Mouse (Mus musculus) colon, adult 2 months (tissue): ENCODE data around the gene 1600002K03Rik. TPM values are rescaled to one million over a fixed set of nuclear protein-coding genes. Genes with fewer than 3 reads are reported as not detected.

Experiments
- polyA plus RNA-seq: library from polyadenylated mRNA; depleted of rRNA; stranded (reverse); fragments of >200 nt; gene quantifications from 2 replicates; pipeline ENCODE4 v1.2.3, GENCODE M21; 2012; rRNA removed

Gene 1600002K03Rik
- polyA plus RNA-seq, result 18.0 and 23.5 TPM in 2 replicates

DNA sequence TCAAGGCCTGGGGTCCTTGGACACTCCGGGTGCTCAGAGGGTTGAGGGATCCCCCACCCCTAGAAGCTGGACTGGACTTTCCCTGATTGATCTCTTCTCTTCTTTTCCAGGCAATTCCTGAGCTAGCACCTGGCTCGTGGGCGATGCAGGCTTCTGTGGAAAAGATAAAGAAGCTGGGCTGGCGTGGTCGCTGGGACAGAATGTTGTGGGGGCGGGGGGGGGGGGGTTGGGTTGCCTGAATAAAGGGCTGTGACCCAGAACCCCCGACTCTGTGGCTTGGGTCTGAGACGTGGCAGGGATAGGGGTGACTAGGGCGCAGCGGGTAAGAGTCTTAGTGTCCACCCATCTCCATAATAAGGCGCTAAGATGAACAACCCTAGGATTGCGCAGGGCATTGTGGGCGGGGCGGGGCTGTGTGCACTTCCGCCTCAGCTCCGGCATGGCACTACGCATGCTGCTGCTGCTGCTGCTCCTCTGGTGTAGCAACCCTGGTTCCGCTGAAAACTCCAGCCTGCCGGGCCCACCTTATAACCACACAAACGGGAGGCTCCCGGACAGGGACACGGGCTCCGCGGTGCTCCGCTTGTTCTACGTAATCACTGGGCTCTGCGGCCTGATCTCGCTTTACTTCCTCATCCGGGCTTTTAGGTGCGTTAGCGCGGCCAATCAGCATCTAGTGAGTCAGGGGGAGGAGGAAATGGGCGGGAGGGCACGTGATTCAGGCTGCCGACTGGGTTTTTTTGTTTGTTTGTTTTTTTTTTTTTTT lies at the start of gene 1600002K03Rik:
Gene 1600002K03Rik, plus strand, starts transcription at position 418 of the 766 bp plus-strand sequence.

GRCm38 (mm10) chr10:80138553-80139438 lies 33.9 kb upstream of the 1600002K03Rik start, which contains the start of gene Atp5d:
Atp5d (plus strand) TSS chr10:80138632.

DNA sequence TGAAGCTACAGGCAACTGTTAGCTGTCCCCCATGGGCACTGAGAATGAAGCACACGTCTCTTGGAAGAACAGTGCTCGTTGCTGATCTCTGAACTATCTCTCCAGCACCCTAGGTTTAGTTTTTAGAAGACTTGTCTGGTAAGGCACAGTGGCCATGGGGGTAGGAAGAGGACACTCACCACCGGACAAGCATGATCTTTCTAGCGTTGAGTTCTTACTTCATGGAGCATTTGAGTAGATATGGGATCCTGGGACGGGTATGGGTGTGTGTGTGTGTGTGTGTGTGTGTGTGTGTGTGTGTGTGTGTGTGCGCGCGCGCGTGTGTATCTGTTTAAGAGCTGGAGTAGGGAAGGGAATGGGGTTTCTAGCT lies 32.1 kb upstream of the 1600002K03Rik start, which contains the start of gene Cbarp:
Gene Cbarp, minus strand, starts transcription at position 170 of the 370 bp plus-strand sequence.

GRCm38 (mm10) chr10:80147719-80148601 lies 24.8 kb upstream of the 1600002K03Rik start, which contains the start of gene Midn:
Midn (plus strand) TSS chr10:80148272.

DNA sequence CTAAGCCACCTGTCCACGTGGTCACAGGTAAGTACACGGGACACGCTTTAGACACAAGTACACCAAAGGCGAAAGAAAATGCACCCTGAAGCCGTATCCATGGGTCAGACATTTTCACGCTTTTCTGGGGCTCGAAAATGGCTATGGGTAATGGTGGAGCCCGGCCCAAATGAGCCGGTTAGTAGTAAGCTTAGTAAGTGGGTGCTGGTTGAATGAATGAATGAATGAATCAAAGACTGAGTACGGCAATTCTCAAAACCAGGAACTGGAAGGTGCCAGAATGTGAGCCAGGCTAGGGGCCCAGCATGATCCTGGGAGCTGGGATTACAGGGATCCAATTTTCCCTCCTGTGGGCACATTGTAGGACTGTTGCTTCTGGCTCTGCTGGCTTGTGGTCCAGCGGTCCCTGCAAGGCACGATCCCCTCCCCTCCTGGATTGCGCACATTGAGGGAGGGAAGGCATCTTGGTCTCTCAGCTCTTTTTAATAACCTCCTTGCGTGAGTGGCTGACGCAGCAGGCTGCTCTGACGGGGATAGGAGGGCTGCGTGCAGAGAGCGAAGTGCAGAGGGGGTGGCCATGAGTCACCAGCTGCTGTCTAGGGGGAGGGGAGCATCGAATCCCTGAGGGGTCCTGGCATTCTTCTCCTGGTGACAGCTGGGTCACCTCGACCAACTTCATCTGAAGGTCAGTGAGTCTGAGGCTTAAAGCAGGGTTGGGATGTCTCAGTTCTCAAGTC lies 7.2 kb upstream of the 1600002K03Rik start, which contains the start of gene Cirbp:
Gene Cirbp, plus strand, starts transcription at position 594 of the 737 bp plus-strand sequence.

DNA sequence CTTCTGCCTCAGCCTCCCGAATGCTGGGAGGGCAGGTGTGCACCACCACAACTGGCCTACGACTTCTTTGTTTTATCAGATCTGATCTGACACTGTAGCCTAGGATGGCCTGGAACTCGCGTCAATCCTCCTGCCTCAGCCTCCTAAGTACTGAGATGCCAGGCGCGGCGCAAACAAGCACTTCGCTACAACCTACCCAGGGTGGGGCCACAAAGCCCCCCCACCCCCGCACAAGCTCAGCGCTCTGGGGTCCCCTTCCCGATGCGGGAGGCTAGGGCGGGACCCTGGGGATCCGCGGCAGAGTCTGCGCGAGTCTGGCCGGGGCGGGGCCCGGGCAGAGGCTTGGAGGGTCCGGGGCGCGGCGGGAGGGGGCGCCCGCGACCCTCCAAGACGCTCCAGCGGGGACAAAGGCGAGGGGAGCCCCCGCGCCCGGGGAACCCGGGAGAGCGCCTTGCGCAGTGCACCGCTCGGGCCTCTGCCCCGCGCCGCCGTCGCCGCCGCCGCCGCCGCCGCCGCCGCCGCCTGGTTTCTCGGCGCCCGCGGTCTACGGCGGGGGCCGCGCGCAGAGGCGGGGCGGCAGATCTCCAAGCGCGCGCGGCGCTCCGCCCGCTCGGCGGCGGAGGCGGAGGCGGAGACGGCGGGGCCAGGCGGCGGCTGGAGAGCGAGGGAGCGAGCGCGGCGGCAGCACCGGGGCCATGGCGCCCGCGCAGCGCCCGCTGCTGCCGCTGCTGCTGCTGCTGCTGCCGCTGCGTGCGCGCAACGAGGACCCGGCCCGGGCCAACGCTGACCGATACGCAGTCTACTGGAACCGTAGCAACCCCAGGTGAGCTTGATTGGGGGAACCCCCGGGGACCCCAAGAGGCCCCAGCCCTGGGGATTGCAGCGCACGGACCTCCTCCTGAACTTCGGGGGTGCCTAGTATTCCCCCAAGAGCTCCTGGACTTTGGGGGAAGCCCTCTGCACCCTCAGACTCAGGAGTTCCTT lies 6.6 kb downstream of the 1600002K03Rik start, which contains the start of gene Efna2:
Gene Efna2, plus strand, starts transcription at position 415 of the 984 bp plus-strand sequence.

Other genes with a start within 250 kb of the 1600002K03Rik start
- gene Arid3a, start 245.9 kb upstream of the 1600002K03Rik start, polyA plus RNA-seq, result 7.1 and 9.2 TPM in 2 replicates
- gene Wdr18, start 212.8 kb upstream of the 1600002K03Rik start, polyA plus RNA-seq, result 43.3 and 45.7 TPM in 2 replicates
- not detected in 2 replicates for gene Grin3b, start 202.2 kb upstream of the 1600002K03Rik start, polyA plus RNA-seq
- 384 and 485 TPM in 2 replicates for gene Tmem259, start 188.6 kb upstream of the 1600002K03Rik start, polyA plus RNA-seq
- 79.8 and 98.8 TPM in 2 replicates for gene Cnn2, start 184.4 kb upstream of the 1600002K03Rik start, polyA plus RNA-seq
- 40.3 and 43.6 TPM in 2 replicates for gene Abca7, start 176.4 kb upstream of the 1600002K03Rik start, polyA plus RNA-seq
- gene Arhgap45, start 156.3 kb upstream of the 1600002K03Rik start, polyA plus RNA-seq, result 24.6 and 25.0 TPM in 2 replicates
- 179 and 185 TPM in 2 replicates for gene Polr2e, start 133.1 kb upstream of the 1600002K03Rik start, polyA plus RNA-seq
- 332 and 514 TPM in 2 replicates for gene Gpx4, start 125.8 kb upstream of the 1600002K03Rik start, polyA plus RNA-seq
- gene Sbno2, start 67.4 kb upstream of the 1600002K03Rik start, polyA plus RNA-seq, result 82.3 and 100 TPM in 2 replicates
- 125 and 133 TPM in 2 replicates for gene Stk11, start 57.1 kb upstream of the 1600002K03Rik start, polyA plus RNA-seq
- gene Atp5d, start 34.3 kb upstream of the 1600002K03Rik start, polyA plus RNA-seq, result 2,828 and 3,041 TPM in 2 replicates
- 14.1 and 17.1 TPM in 2 replicates for gene Cbarp, start 32.1 kb upstream of the 1600002K03Rik start, polyA plus RNA-seq
- gene Midn, start 24.7 kb upstream of the 1600002K03Rik start, polyA plus RNA-seq, result 174 and 187 TPM in 2 replicates
- gene Cirbp, start 7.0 kb upstream of the 1600002K03Rik start, polyA plus RNA-seq, result 98.7 and 100 TPM in 2 replicates
- gene Efna2, start 6.5 kb downstream of the 1600002K03Rik start, polyA plus RNA-seq, result 3.4 and 3.6 TPM in 2 replicates
- 25.4 and 27.3 TPM in 2 replicates for gene Mum1, start 53.5 kb downstream of the 1600002K03Rik start, polyA plus RNA-seq
- 917 and 1,055 TPM in 2 replicates for gene Ndufs7, start 76.2 kb downstream of the 1600002K03Rik start, polyA plus RNA-seq
- 12.4 and 22.1 TPM in 2 replicates for gene Gamt, start 88.1 kb downstream of the 1600002K03Rik start, polyA plus RNA-seq
- gene Dazap1, start 88.5 kb downstream of the 1600002K03Rik start, polyA plus RNA-seq, result 79.6 and 86.9 TPM in 2 replicates
- 1,702 and 2,447 TPM in 2 replicates for gene Rps15, start 119.5 kb downstream of the 1600002K03Rik start, polyA plus RNA-seq
- gene Apc2, start 123.0 kb downstream of the 1600002K03Rik start, polyA plus RNA-seq, result 1.8 and 2.0 TPM in 2 replicates
- gene 2310011J03Rik, start 147.6 kb downstream of the 1600002K03Rik start, polyA plus RNA-seq, result 55.6 and 67.7 TPM in 2 replicates
- 20.6 and 24.0 TPM in 2 replicates for gene Pcsk4, start 156.6 kb downstream of the 1600002K03Rik start, polyA plus RNA-seq
- 27.3 and 36.0 TPM in 2 replicates for gene Reep6, start 157.0 kb downstream of the 1600002K03Rik start, polyA plus RNA-seq
- gene Adamtsl5, start 175.5 kb downstream of the 1600002K03Rik start, polyA plus RNA-seq, result 27.8 and 29.2 TPM in 2 replicates
- 0.38 and 0.71 TPM in 2 replicates for gene Plk5, start 183.5 kb downstream of the 1600002K03Rik start, polyA plus RNA-seq
- gene Mex3d, start 214.7 kb downstream of the 1600002K03Rik start, polyA plus RNA-seq, result 23.9 and 24.3 TPM in 2 replicates
- 112 and 120 TPM in 2 replicates for gene Mbd3, start 226.6 kb downstream of the 1600002K03Rik start, polyA plus RNA-seq
- gene Uqcr11, start 233.9 kb downstream of the 1600002K03Rik start, polyA plus RNA-seq, result 2,050 and 2,937 TPM in 2 replicates